Mouse (Mus musculus) liver (tissue): ENCODE data around the gene Fsd2.
A peak's percentile ranks its signal among the peaks of the same experiment; 100 is the strongest.

ENCODE experiments used
- DNase-seq: peaks from one replicate; pipeline ENCODE4 v3.0.0-alpha.2; 2020; ENCODE audit warnings: mixed read lengths

Gene Fsd2

DNA sequence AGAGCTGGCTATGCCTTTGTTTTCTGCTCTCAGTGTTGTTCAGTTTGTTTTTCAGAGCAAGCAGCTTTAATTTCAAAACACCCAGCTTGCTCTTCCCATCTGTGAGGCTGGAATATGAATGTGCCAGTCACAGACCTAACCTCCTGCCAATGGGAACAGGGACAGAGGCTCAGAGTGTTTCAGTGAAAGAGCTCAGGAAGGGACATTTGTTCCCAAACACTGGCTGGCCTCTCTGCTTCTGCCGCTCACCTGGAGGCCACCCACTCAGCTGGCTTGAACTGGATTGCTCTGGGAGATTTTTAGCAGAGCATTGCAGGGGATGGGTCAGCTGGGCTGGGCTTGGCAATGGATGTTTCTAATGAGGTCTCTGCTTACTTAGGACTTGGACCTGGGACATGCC is 25.7 kb downstream of the Fsd2 start:
- no peak for DNase-seq

DNA sequence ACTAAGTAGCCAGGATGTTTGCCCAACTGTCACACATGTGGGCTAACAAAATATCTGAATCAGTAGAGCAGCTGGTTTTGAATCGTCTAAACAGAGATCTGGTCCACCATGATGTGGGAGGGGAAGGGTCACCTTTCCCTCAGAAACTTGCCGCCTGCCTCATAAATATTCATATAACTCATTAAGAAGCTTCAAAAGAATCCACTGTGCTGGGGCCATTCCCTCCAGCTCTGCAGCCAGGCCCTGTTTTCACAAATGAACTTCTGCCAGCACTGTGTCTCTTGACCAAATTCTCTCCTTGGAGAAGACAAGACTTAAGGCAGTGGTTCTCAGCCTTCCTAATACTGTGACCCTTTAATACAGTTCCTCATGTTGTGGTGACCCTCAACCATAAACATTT is 27.2 kb downstream of the Fsd2 start:
- DNase-seq = no peak

DNA sequence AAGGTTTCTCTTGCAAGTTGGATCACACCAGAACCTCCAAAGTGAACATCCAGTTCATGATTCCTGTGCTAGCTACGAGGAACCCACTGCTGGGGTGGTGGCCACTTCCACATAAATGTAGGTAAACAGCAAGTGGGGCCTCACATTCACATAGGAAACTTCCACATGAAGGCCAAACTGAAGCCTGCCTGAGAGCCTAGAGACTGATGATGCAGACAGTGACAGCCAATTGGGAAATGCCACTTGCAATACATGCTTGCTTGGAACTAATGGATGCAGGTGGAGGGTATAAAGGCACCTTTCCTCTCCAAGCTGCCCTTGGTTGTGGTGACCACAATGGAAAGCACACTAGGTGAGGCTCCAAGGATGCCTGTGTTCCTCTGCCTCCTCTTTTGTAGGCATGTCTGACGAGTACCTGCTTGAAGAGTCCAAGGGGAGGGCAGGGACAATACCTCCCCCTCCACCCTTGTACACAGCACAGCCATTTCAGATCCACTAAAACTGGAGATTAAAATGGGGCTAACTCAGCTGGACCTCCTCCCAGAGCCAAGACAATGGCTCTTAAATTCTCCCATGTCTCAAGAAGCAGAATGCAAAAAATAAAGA is 28.6 kb downstream of the Fsd2 start:
- no peak for DNase-seq

DNA sequence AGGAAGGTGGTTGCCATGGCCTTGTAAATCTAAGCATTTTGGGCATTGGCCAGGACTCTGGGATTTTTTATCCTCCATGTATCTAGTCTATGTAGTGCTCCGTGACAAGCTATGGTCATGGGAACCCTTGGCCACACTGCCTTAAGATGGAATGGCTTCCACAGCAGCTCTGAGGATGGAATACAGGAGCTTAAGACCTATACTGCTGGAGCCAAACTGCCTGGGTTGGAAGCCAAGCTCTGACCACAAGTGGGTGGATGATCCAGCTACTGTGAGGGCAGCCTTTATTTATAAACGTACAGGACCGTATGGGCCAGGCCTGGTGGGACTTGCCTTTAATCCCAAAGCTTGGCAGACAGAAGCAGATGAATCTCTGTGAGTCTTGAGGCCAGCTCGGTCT is 30.3 kb downstream of the Fsd2 start:
- no peak for DNase-seq

DNA sequence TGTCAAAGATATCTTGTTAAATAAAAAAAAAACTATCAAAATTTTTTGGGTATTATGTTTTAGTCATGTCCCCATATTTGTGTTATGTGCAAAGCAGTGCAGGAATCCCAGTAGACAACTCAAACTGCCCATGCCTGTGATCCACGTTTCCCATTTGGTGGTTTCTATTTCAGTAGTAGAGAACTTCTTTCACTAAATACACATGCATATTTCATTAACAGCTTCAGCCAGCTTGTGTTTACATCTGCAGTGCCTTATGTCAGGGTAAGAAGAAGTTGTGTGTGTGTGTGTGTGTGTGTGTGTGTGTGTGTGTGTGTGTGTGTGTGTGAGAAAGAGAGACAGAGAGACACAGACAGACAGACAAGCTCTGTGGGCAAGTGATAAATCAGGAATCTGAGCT is 35.3 kb downstream of the Fsd2 start:
- no peak for DNase-seq

DNA sequence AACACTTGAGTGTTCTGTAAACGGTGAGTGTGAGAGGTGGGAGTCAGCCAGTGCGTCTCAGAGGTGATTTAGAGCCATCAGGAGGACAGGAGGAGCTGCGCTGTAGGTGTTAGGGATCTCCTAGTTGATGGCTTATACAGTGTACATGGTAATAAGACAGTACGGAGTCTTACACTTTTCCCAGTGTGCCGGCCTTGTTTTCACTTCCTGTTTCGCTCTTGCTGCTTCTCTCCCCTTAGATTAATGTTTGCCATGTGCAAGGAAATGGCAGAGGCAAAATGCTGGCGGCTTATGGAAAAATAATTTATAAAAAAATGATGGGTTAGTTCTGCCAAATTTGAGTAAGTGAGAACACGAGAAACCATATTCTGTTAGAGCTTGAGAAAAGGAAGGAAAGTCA is 37.8 kb downstream of the Fsd2 start:
- DNase-seq = no peak

DNA sequence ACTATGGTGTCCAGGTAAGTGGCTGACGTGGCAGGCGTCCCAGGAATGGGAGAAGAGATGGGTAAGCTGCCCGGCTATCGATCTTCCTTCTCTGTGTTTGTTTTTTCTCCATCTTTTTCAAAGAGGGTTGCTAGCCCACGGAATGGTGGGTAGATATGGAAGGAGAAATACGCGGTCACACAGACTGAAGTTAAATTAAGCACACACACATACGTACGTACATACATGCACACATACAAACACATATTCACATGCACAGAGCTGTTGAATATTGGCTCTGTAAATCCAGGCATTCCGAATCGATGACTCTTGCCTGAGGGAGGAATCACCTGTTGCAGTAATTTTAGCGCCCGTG is 43.1 kb downstream of the Fsd2 start:
- DNase-seq = no peak

DNA sequence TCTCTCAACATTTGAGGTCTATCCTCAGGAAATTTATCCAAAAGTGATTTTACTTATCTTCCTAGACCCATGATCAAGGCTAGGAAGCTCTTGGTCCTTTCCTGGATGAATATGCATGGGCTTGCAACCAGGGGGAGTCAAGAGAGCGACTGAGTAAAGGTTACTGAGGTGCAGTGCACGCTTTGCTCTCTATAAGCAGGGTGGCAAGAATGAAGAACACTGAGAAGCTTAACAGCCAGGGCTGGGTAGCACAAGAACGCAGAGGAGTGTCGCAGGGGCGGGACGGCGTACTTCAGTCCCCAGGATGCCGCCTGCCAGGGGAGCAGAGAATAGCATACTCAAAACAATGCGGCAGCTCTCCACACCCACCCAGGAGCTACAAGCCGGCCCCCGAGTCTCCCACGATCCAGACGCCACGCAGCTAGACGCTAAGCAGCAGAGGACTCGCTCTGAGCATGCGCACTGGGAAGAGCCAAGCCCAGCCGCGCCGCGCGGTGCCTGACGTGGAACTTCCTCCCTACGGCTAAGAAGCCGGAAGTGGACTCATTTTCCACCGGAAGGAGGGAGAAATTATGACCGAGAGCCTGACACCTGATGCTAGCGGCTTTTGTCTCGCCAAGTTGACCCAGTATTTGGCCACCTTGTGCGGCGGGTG is 43.6 kb downstream of the Fsd2 start:
- peak; percentile 95 for DNase-seq

DNA sequence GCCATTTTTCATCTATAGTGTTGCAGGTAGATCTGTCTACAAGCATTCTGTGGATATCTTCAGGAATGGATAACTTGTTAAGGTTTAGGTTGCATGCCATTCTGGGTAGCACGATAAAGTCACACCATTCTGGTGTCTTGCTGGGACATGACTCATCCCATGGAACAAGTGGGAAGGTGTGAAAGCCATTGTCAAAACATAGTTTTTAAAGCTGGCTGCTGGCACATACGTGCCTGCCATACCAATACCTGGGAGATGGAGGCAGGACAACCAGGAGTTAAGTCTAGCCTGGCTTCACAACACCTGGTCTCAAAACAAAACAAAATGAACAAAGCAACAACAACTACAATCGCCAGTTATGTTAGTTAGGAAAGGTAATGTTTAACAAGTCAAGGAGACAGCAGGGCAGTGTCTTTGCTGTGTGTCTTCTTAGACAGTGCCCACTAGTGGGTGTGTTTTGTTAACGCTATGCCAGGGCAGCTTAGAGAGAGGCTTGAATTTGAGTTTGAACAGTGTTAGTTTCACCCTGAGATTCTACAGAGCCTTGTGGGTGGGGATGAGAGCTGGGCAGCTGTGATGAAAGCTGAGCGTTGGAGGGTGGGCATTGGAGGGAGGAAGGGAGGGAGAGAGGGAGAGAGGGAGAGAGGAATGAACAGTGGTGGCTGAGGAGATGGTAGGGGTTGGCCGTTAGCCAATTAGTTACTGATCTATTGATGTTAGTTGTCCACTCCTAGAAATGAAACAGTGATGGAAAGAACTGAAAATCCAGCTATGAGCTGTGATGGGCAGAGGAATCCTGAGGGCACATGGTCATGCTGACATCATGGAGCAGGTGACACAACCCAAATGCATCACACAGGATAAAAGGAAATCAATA is 50.4 kb downstream of the Fsd2 start:
- no peak for DNase-seq

DNA sequence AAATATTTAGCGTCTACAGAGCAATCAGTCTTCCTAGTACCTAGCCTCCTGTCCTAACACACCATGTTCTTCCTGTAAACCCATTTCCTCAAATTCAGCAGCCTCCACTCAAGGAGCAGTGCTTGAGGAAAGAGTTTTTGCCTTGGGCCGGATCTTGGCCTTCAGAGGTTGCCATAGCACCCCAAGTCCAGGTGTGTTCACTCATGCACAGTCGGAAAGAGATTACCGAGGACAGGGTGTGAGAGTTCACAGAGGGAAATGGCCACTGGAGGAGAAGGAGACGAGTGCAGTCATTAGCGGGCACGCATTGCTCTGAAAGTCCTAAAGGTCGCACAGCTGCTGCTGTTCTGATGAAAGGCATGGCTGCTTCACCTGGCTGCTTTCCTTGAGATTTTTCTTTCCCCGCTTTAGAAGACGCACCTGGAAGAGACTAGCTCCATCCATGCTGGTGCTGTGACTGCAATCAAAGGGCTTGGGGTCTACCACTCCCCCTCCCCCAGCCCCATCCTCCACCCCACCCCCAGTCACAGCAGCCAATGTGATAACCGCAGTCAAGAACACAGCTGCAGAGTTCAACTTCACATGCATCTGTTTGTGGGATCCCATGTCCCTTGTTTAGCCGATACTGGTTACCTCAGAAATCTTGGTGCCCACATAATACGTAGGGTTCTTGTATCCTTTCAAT is 51.7 kb downstream of the Fsd2 start:
- DNase-seq = no peak

DNA sequence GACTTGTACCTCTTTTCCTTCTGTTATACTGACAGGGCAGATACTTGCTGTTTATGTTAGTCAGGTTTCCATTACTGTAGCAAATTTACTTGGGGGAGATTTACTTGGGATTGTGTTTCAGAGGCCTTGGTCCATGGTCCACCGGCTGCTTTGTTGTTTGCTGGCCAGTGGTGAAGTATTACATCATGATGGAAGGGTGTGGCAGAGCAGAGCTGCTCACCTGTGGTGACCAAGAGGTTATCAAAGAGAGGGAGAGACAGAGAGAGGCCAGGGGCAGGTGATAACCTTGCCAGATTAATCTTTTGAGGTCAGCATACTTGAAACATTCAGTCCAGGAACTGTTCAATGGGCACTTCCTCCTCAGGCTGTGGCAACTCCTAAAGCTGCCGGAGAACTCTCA is 65.7 kb downstream of the Fsd2 start:
- DNase-seq = peak; percentile 21

DNA sequence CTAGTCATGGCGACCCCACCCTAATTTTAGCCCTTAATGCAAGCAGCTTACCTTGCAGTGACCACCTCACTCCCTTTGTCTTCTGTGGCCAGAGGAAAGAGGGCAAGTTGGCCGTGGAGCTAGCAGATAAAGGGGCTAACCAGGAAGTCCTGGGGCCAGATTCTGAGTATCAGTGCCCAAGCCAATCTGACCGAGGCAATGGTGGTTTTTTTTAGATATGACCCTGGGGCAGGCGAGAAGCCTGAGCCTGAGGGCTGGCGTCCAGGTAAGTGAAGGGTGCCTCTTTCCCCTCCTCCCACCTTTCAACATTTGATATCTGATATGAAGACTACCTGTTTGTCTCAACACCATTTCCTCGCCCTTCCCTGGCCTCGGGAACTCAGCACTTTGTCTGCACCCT is 68.6 kb downstream of the Fsd2 start, which contains the start of gene BC048679:
Gene BC048679, minus strand, starts transcription at position 101 of the 400 bp plus-strand sequence.
- DNase-seq = no peak

DNA sequence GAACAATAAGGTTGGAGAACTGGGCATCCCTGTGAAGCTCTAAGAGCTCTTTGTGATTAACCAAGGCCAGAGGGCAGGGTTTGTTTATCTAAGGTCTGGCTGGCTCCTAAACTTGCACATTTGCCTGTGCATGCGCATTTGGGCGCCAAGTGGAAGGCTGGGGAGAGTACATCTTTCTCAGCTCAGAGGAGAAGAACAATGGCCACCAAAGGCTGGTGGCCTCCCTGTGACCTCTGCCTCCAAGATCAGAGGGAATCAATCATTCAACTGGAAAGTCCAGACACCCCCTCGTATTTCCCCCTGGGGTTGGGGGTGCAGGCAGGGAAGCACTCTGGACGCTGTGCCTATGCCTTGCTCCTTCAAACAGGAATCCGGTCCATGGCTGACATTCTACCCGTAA is 69.6 kb downstream of the Fsd2 start:
- DNase-seq = no peak

DNA sequence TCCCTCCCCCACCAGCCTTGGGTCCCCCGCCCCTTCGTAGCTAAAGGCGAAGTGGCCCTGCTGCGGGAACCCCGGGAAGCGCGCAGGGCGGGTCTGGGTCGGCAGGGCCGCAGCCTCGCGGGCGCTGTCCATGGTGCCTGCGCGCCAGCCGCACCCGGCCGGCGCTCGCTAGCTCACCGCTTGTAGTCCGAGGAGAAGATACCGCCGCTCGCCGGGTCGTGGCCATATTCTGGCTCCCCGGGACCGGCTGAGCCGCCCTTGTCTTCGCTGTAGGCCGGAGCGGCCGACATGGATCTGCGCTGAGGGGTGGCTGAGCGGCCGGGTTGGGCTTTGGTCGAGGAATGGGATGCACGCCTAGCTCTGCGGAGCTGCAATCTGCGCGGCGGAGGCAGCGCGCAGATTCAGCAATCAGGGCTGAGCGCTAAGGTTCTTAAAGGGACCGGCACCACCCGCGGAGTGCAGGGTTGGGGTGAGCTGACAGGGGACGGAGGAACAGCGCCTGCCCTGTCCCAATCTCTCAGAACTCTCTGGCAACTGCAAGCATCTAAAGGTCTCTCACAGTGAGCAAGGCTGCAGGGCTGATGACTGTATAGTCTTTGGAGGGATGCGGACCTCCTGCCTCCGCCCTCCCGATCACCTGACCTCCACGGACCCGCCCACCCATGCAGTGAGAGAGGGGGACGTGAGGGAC is 73.3 kb downstream of the Fsd2 start, which contains the start of gene Ap3b2:
Gene Ap3b2, minus strand, starts transcription at position 595 of the 691 bp plus-strand sequence.
- DNase-seq = peak; percentile 53

DNA sequence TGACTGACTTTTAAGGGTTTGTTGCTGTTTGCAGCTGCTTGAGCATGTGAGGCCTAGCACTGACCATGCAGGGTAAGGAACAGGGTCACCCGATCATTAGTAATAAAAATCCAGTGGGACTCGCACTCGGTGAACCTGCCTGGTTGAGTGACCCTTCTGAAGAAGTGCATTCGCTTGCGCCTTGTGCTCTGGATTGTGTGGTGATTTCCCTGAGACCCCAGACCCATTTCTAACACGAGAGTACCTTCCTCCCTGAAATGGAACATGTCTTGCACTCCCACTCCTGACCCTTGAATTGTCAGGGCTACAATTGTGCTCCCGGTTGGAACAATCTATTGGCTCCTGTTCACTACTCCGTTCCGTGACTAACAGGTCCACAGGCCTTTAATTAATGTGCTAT is 74.1 kb downstream of the Fsd2 start:
- DNase-seq = no peak

DNA sequence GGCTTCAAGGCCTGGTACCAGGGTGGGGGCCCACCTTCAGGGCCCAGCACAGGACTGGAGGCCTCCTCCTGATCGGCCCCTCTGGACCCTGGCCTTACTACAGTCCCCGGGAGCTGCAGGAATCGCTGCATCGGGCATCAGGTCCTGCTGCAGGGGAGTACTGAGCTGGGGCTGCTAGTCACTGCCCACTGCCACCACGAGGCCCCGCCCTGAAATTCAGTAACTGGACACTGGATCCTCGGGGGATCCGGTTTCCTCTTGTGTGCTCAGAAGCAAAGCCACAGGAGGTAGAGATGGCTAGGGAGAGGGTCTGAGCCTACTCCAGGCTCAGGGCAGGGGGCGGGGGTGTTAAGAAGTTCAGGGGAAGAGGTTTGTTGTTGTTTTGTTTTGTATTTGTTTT is 77.1 kb downstream of the Fsd2 start:
- no peak for DNase-seq
